Mouse (Mus musculus) embryonic fibroblast, embryonic 13.5 days (primary cell): ENCODE results near the gene Jtb. TPM values are rescaled to one million over a fixed set of nuclear protein-coding genes. Genes with fewer than 3 reads are reported as not detected.

ENCODE experiments used
- H3K27ac ChIP-seq: 2 replicates; pipeline ENCODE4 v1.5.1; 2012; ENCODE audit warnings: low read length, control low read depth, inconsistent platforms; ENCODE audit not compliant: insufficient read depth
- H3K4me1 ChIP-seq: 2 replicates; pipeline ENCODE4 v1.6.1; 2011; ENCODE audit warnings: low read length; ENCODE audit not compliant: control insufficient read depth, insufficient read depth
- H3K4me3 ChIP-seq: 2 replicates; pipeline ENCODE4 v1.5.1; 2011; ENCODE audit warnings: mild to moderate bottlenecking, control low read depth, low read length; ENCODE audit not compliant: insufficient read depth
- CTCF ChIP-seq: IDR thresholded peaks from 2 replicates; pipeline ENCODE4 v1.5.1; 2011; ENCODE audit warnings: mild to moderate bottlenecking, control low read depth, low read length, moderate library complexity, borderline replicate concordance; ENCODE audit not compliant: insufficient read depth
- POLR2A ChIP-seq: IDR thresholded peaks from 2 replicates; pipeline ENCODE4 v1.6.1; 2011; ENCODE audit warnings: low read depth, mild to moderate bottlenecking, control low read depth, low read length, moderate library complexity
- polyA plus RNA-seq: library from polyadenylated mRNA; stranded (reverse); fragments of >200 nt; gene quantifications from 2 replicates; pipeline ENCODE4 v1.2.4, GENCODE M21; 2011; ENCODE audit warnings: low read depth; ENCODE audit not compliant: missing spikeins, insufficient read length

The Jtb gene
- polyA plus RNA-seq, 1 experiment: 47.5 TPM

GRCm38 (mm10) chr3:90209908-90210566, 21.4 kb upstream of the Jtb start:
- TF ChIP-seq POLR2A (0 out of 2 replicates have a peak, but pooled peaks have one; percentile 17), CTCF (no peak)
- peaks cover 6% of the 10 kb centered on the region for H3K4me1 ChIP-seq
- no peak overlapping the region for H3K27ac ChIP-seq
- H3K4me3 ChIP-seq: no peak overlapping the region; the same call in 1 of the 2 replicates

- Histone ChIP-seq H3K4me3 (peak overlapping the region; percentile 79), H3K4me1 (peaks cover 6% of the 10 kb centered on the region), H3K27ac (no peak overlapping the region)
These were observed 19.7 kb upstream of the Jtb start for GRCm38 (mm10) chr3:90211475-90212398.

DNA sequence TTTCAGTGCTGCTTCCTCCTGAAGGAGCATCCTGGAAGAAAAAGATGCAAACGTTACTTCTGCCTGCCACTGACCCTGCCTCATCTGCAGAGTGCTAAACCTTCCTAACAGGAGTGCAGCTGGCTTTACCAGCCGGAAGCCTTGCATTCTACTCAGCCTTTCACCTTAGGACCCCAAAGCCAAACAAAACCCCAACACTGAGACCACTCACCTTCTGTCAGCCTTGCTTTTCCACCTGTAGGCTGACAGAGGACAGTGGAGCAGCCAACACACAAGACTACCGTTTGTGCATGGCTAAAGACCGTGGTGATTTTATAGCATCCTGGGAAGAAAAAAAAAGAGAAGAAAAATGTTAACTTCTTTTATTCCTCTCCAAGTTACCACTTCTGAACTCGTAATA, 18.7 kb upstream of the Jtb start:
- H3K4me1 ChIP-seq: peaks cover 6% of the 10 kb centered on the region
- TF ChIP-seq CTCF (no peak), POLR2A (no peak)
- H3K4me3 ChIP-seq: peak overlapping the region; percentile 79
- no peak overlapping the region for H3K27ac ChIP-seq

More at GRCm38 (mm10) chr3:90211475-90212398, 19.7 kb upstream of the Jtb start:
- TF ChIP-seq POLR2A: peak; percentile 7; the same call in 1 of the 2 replicates
- TF ChIP-seq CTCF: no peak

- Histone ChIP-seq H3K4me3 (peak within 1 kb of the TSS; percentile 79), H3K4me1 (peaks cover 6% of the 10 kb centered on the region), H3K27ac (peak within 1 kb of the TSS; percentile 61)
- TF ChIP-seq POLR2A (peak; percentile 99), CTCF (no peak)
These were observed 18.0 kb upstream of the Jtb start, which contains the start of the genes Rps27 and Rab13 for GRCm38 (mm10) chr3:90213377-90213866. Gene Rps27, minus strand, starts transcription at chr3:90213651. Gene Rab13, plus strand, starts transcription at chr3:90213695.

GRCm38 (mm10) chr3:90213956-90214684, 17.3 kb upstream of the Jtb start:
- Histone ChIP-seq H3K4me1 (peaks cover 6% of the 10 kb centered on the region), H3K27ac (no peak overlapping the region), H3K4me3 (peak overlapping the region; percentile 53)
- TF ChIP-seq POLR2A (no peak), CTCF (no peak)

- H3K27ac ChIP-seq: no peak overlapping the region
- TF ChIP-seq POLR2A (no peak), CTCF (no peak)
- no peak overlapping the region for H3K4me3 ChIP-seq
- H3K4me1 ChIP-seq: peaks cover 6% of the 10 kb centered on the region
These were observed 15.5 kb upstream of the Jtb start for GRCm38 (mm10) chr3:90215825-90216380.

- Histone ChIP-seq H3K4me1 (no peaks in the 10 kb centered on the region), H3K27ac (peak overlapping the region; percentile 87), H3K4me3 (peak overlapping the region; percentile 50; the same call in 1 of the 2 replicates)
- TF ChIP-seq CTCF (no peak), POLR2A (no peak)
These were observed 11.3 kb upstream of the Jtb start for GRCm38 (mm10) chr3:90220088-90220487.

- H3K4me1 ChIP-seq: no peaks in the 10 kb centered on the region
- H3K4me3 ChIP-seq: peak overlapping the region; percentile 50
- H3K27ac ChIP-seq: peak overlapping the region; percentile 87
- TF ChIP-seq CTCF: no peak
- peak; percentile 86 for TF ChIP-seq POLR2A
These were observed 10.9 kb upstream of the Jtb start for GRCm38 (mm10) chr3:90220531-90220951.

GRCm38 (mm10) chr3:90221123-90221522, 10.3 kb upstream of the Jtb start:
- no peaks in the 10 kb centered on the region for H3K4me1 ChIP-seq
- H3K27ac ChIP-seq: no peak overlapping the region
- H3K4me3 ChIP-seq: peak overlapping the region; percentile 50
- TF ChIP-seq POLR2A (no peak), CTCF (no peak)
